Mouse (Mus musculus): ENCODE results near the gene Mpped2. TPM values are rescaled to one million over a fixed set of nuclear protein-coding genes. Genes with fewer than 3 reads are reported as not detected.

Mpped2 gene
- polyA plus RNA-seq, 1 experiment, result not detected

- no peaks in the 10 kb centered on the region for H3K36me3 ChIP-seq (ENCODE audit: control insufficient read depth, insufficient read depth)
- TF ChIP-seq MYOD1 (IDR thresholded peaks at IDR 0.05; ENCODE audit: control insufficient read depth in 1 of 3, insufficient read length in 2 of 3, low read depth in 2 of 3) (no peak), TCF12 (IDR thresholded peaks at IDR 0.05; ENCODE audit: insufficient read depth, poor library complexity, severe bottlenecking) (no peak), TCF3 (IDR thresholded peaks at IDR 0.05; ENCODE audit: insufficient read length, low read depth) (no peak), REST (IDR thresholded peaks at IDR 0.05; ENCODE audit: insufficient read depth, insufficient read length) (no peak), POLR2A (IDR thresholded peaks at IDR 0.05; ENCODE audit: insufficient read length, low read depth) (no peak), E2F4 (IDR thresholded peaks at IDR 0.05; ENCODE audit: insufficient read depth) (no peak), MAX (IDR thresholded peaks at IDR 0.05; ENCODE audit: low read depth) (no peak), CEBPB (IDR thresholded peaks at IDR 0.05; ENCODE audit: insufficient read depth, poor library complexity, severe bottlenecking) (no peak), POLR2AphosphoS2 (IDR thresholded peaks at IDR 0.05; ENCODE audit: insufficient read length, low read depth) (no peak), MYOG (IDR thresholded peaks at IDR 0.05; ENCODE audit: control insufficient read depth in 1 of 3, insufficient read depth in 1 of 3, insufficient read length in 2 of 3, low read depth in 2 of 3) (no peak), USF1 (IDR thresholded peaks at IDR 0.05; ENCODE audit: low read depth) (no peak), SRF (IDR thresholded peaks at IDR 0.05; ENCODE audit: control insufficient read depth, insufficient read length, low read depth) (no peak)
Measured at GRCm38 (mm10) chr2:106857258-106857657, 164.2 kb downstream of the Mpped2 start.

GRCm38 (mm10) chr2:106857711-106858110, 164.6 kb downstream of the Mpped2 start:
- no peaks in the 10 kb centered on the region for H3K27me3 ChIP-seq (ENCODE audit: control insufficient read depth, insufficient read depth, insufficient read length)
- no peak for TF ChIP-seq USF1 (IDR thresholded peaks at IDR 0.05; ENCODE audit: low read depth)
- TF ChIP-seq MYOG (IDR thresholded peaks at IDR 0.05; ENCODE audit: control insufficient read depth in 1 of 3, insufficient read depth in 1 of 3, insufficient read length in 2 of 3, low read depth in 2 of 3), result no peak
- TF ChIP-seq SRF (IDR thresholded peaks at IDR 0.05; ENCODE audit: control insufficient read depth, insufficient read length, low read depth), result no peak
- TF ChIP-seq TCF3 (IDR thresholded peaks at IDR 0.05; ENCODE audit: insufficient read length, low read depth), result no peak
- TF ChIP-seq MYOD1 (IDR thresholded peaks at IDR 0.05; ENCODE audit: control insufficient read depth in 1 of 3, insufficient read length in 2 of 3, low read depth in 2 of 3), result no peak
- TF ChIP-seq CEBPB (IDR thresholded peaks at IDR 0.05; ENCODE audit: insufficient read depth, poor library complexity, severe bottlenecking), result no peak
- no peak for TF ChIP-seq REST (IDR thresholded peaks at IDR 0.05; ENCODE audit: insufficient read depth, insufficient read length)
- no peak for TF ChIP-seq POLR2AphosphoS2 (IDR thresholded peaks at IDR 0.05; ENCODE audit: insufficient read length, low read depth)
- TF ChIP-seq TCF12 (IDR thresholded peaks at IDR 0.05; ENCODE audit: insufficient read depth, poor library complexity, severe bottlenecking), result no peak
- TF ChIP-seq POLR2A (IDR thresholded peaks at IDR 0.05; ENCODE audit: insufficient read length, low read depth), result no peak
- no peak for TF ChIP-seq E2F4 (IDR thresholded peaks at IDR 0.05; ENCODE audit: insufficient read depth)
- no peak for TF ChIP-seq MAX (IDR thresholded peaks at IDR 0.05; ENCODE audit: low read depth)
- no peak overlapping the region for H3K4me2 ChIP-seq (ENCODE audit: low read depth)
- no peak overlapping the region for H3K4me3 ChIP-seq
- no peaks in the 10 kb centered on the region for H3K36me3 ChIP-seq (ENCODE audit: control insufficient read depth, insufficient read depth)
- no peaks in the 10 kb centered on the region for H3K79me2 ChIP-seq (ENCODE audit: control insufficient read depth, insufficient read depth)
- H3ac ChIP-seq (ENCODE audit: control insufficient read depth, insufficient read length), result no peak overlapping the region

More at GRCm38 (mm10) chr2:106857258-106857657, 164.2 kb downstream of the Mpped2 start:
- Histone ChIP-seq H3K4me2 (ENCODE audit: low read depth) (no peak overlapping the region), H3K4me3 (no peak overlapping the region), H3K27me3 (ENCODE audit: control insufficient read depth, insufficient read depth, insufficient read length) (no peaks in the 10 kb centered on the region), H3ac (ENCODE audit: control insufficient read depth, insufficient read length) (no peak overlapping the region), H3K79me2 (ENCODE audit: control insufficient read depth, insufficient read depth) (no peaks in the 10 kb centered on the region)

GRCm38 (mm10) chr2:106860856-106861679, 168.0 kb downstream of the Mpped2 start:
- Histone ChIP-seq H3ac (ENCODE audit: control insufficient read depth, insufficient read length) (no peak overlapping the region), H3K27me3 (ENCODE audit: control insufficient read depth, insufficient read depth, insufficient read length) (no peaks in the 10 kb centered on the region), H3K36me3 (ENCODE audit: control insufficient read depth, insufficient read depth) (no peaks in the 10 kb centered on the region), H3K4me2 (ENCODE audit: low read depth) (no peak overlapping the region), H3K4me3 (no peak overlapping the region), H3K79me2 (ENCODE audit: control insufficient read depth, insufficient read depth) (no peaks in the 10 kb centered on the region)
- TF ChIP-seq CEBPB (IDR thresholded peaks at IDR 0.05; ENCODE audit: insufficient read depth, poor library complexity, severe bottlenecking), result no peak
- no peak for TF ChIP-seq MYOD1 (IDR thresholded peaks at IDR 0.05; ENCODE audit: control insufficient read depth in 1 of 3, insufficient read length in 2 of 3, low read depth in 2 of 3)
- TF ChIP-seq MYOG (IDR thresholded peaks at IDR 0.05; ENCODE audit: control insufficient read depth in 1 of 3, insufficient read depth in 1 of 3, insufficient read length in 2 of 3, low read depth in 2 of 3), result no peak
- no peak for TF ChIP-seq TCF3 (IDR thresholded peaks at IDR 0.05; ENCODE audit: insufficient read length, low read depth)

- Histone ChIP-seq H3K36me3 (ENCODE audit: control insufficient read depth, insufficient read depth) (no peaks in the 10 kb centered on the region), H3K4me3 (no peak overlapping the region), H3K4me2 (ENCODE audit: low read depth) (no peak overlapping the region), H3K27me3 (ENCODE audit: control insufficient read depth, insufficient read depth, insufficient read length) (no peaks in the 10 kb centered on the region), H3K79me2 (ENCODE audit: control insufficient read depth, insufficient read depth) (no peaks in the 10 kb centered on the region), H3ac (ENCODE audit: control insufficient read depth, insufficient read length) (no peak overlapping the region)
- TF ChIP-seq MYOG (IDR thresholded peaks at IDR 0.05; ENCODE audit: control insufficient read depth in 1 of 3, insufficient read depth in 1 of 3, insufficient read length in 2 of 3, low read depth in 2 of 3) (no peak), E2F4 (IDR thresholded peaks at IDR 0.05; ENCODE audit: insufficient read depth) (no peak), MYOD1 (IDR thresholded peaks at IDR 0.05; ENCODE audit: control insufficient read depth in 1 of 3, insufficient read length in 2 of 3, low read depth in 2 of 3) (no peak), USF1 (IDR thresholded peaks at IDR 0.05; ENCODE audit: low read depth) (no peak), POLR2A (IDR thresholded peaks at IDR 0.05; ENCODE audit: insufficient read length, low read depth) (no peak), CEBPB (IDR thresholded peaks at IDR 0.05; ENCODE audit: insufficient read depth, poor library complexity, severe bottlenecking) (no peak), POLR2AphosphoS2 (IDR thresholded peaks at IDR 0.05; ENCODE audit: insufficient read length, low read depth) (no peak), TCF3 (IDR thresholded peaks at IDR 0.05; ENCODE audit: insufficient read length, low read depth) (no peak), MAX (IDR thresholded peaks at IDR 0.05; ENCODE audit: low read depth) (no peak), TCF12 (IDR thresholded peaks at IDR 0.05; ENCODE audit: insufficient read depth, poor library complexity, severe bottlenecking) (no peak), SRF (IDR thresholded peaks at IDR 0.05; ENCODE audit: control insufficient read depth, insufficient read length, low read depth) (no peak), REST (IDR thresholded peaks at IDR 0.05; ENCODE audit: insufficient read depth, insufficient read length) (no peak)
Measured at GRCm38 (mm10) chr2:106863050-106863653, 170.1 kb downstream of the Mpped2 start.

Data from myocyte (in vitro differentiated cells).